Mouse (Mus musculus) embryonic fibroblast, embryonic 13.5 days (primary cell): ENCODE results near the gene B230219D22Rik.

Experiments
- CTCF ChIP-seq: IDR thresholded peaks from 2 replicates; pipeline ENCODE4 v1.5.1; 2011; ENCODE audit warnings: mild to moderate bottlenecking, control low read depth, low read length, moderate library complexity, borderline replicate concordance; ENCODE audit not compliant: insufficient read depth
- POLR2A ChIP-seq: IDR thresholded peaks from 2 replicates; pipeline ENCODE4 v1.6.1; 2011; ENCODE audit warnings: low read depth, mild to moderate bottlenecking, control low read depth, low read length, moderate library complexity

DNA sequence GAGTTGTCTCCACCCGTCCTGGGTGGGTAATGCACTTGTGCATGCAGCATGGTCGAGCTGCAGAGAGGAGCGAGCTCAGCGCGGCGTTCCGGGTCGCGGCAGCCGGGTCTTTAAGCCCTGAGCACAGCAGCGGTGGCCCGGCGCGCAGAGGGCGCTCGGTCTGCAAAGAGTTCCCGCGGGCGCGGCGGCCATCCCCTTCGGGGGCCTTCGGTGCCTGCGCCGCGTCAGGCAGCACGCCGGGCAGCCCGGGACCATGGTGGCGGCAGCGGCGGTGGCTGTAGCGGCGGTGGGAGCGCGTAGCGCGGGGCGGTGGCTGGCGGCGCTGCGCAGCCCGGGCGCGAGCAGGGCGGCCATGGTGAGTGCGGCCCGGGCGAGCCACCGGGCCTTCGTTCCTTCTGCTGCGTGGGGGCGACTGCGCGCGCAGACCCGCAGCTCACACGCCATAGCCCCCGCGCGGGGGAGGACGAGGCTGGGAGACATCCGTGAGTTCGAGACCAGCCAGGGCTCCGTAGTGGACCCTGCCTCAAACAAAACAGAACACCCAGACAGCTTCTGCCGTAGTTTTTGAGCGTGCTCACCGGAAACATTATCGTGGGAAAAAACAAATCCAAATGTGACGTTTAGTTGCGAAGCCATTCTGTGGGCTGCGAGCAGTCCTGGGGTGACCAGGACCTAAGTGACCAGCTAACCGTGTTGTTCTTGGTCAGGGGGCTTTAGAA is 34.4 kb downstream of the B230219D22Rik start, which contains the start of gene Pcbd2:
- TF ChIP-seq CTCF (no peak), POLR2A (peak; percentile 44)
